Mouse (Mus musculus) erythroblast, embryonic 14.5 days (primary cell): ENCODE data around the gene P4ha2.

ENCODE experiments used
- GATA1 ChIP-seq: IDR thresholded peaks from 2 replicates; pipeline ENCODE4 v1.6.1; 2012; ENCODE audit warnings: low read length, inconsistent platforms, mixed read lengths
- TAL1 ChIP-seq: IDR thresholded peaks from 3 replicates; pipeline ENCODE4 v1.6.1; 2012; ENCODE audit warnings: low read length, inconsistent platforms, mixed read lengths

- no peak for TF ChIP-seq GATA1
- TF ChIP-seq TAL1 = no peak
Measured at GRCm38 (mm10) chr11:54051161-54051560, 48.7 kb upstream of the P4ha2 start.
